Mouse (Mus musculus) intestine, embryonic 14.5 days (tissue): ENCODE results near the gene Pou2f2. TPM values are rescaled to one million over a fixed set of nuclear protein-coding genes. Genes with fewer than 3 reads are reported as not detected.

Source experiments
- ATAC-seq: fragments of 200-750 bp; cut with Nextera tagmentation; replicated peaks from 2 replicates; pipeline ENCODE4 v1.8.0; 2017; ENCODE audit warnings: low read depth, moderate number of reproducible peaks, moderate TSS enrichment, moderate library complexity; ENCODE audit not compliant: low FRiP score, low TSS enrichment
- DNase-seq: peaks from one replicate; pipeline ENCODE4 v3.0.0-alpha.2; 2018; ENCODE audit warnings: low spot score
- H3K27ac ChIP-seq: fragments of 300-500 bp; sonication (generic); 2 replicates; pipeline ENCODE4 v1.5.1; 2014; ENCODE audit warnings: low read depth, mild to moderate bottlenecking, control low read depth
- H3K27me3 ChIP-seq: fragments of 300-500 bp; sonication (generic); replicated peaks from 2 replicates; pipeline ENCODE4 v1.6.1; 2014; ENCODE audit warnings: low read length, control low read depth; ENCODE audit not compliant: control insufficient read depth, insufficient read depth
- H3K36me3 ChIP-seq: fragments of 300-500 bp; sonication (generic); 2 replicates; pipeline ENCODE4 v1.6.1; 2014; ENCODE audit warnings: low read length, control low read depth; ENCODE audit not compliant: control insufficient read depth, insufficient read depth
- H3K4me1 ChIP-seq: fragments of 300-500 bp; sonication (generic); replicated peaks from 2 replicates; pipeline ENCODE4 v1.6.1; 2014; ENCODE audit warnings: low read length, control low read depth, mixed read lengths; ENCODE audit not compliant: control insufficient read depth, insufficient read depth
- H3K4me2 ChIP-seq: fragments of 300-500 bp; sonication (generic); 2 replicates; pipeline ENCODE4 v1.6.1; 2014; ENCODE audit warnings: low read length
- H3K4me3 ChIP-seq: fragments of 300-500 bp; sonication (generic); 2 replicates; pipeline ENCODE4 v1.5.1; 2014; ENCODE audit warnings: low read depth, low read length, control low read depth, mixed read lengths
- H3K9ac ChIP-seq: fragments of 300-500 bp; sonication (generic); 2 replicates; pipeline ENCODE4 v1.6.1; 2014; ENCODE audit warnings: mild to moderate bottlenecking, low read length
- H3K9me3 ChIP-seq: fragments of 300-500 bp; sonication (generic); 2 replicates; pipeline ENCODE4 v1.6.1; 2016; ENCODE audit warnings: low read length, control low read depth; ENCODE audit not compliant: control insufficient read depth
- WGBS: fragments of 180-500 bp; shearing (Covaris S2); extraction: QIAGEN DNeasy Blood & Tissue Kit; methylation state at CpG from one replicate; pipeline ENCODE4 v1.1.7; 2014; 5-methylcytosine and 5-hydroxymethylcytosine counted together
- polyA plus RNA-seq: library from polyadenylated mRNA; unstranded; fragments of >200 nt; fragmentation: Nextera tagmentation; extraction: Ambion mirVana; gene quantifications from 2 replicates; pipeline ENCODE4 v1.2.1, GENCODE M21; 2014

Gene Pou2f2
- polyA plus RNA-seq, 1 experiment from 2014 or later = 2.1 TPM

DNA sequence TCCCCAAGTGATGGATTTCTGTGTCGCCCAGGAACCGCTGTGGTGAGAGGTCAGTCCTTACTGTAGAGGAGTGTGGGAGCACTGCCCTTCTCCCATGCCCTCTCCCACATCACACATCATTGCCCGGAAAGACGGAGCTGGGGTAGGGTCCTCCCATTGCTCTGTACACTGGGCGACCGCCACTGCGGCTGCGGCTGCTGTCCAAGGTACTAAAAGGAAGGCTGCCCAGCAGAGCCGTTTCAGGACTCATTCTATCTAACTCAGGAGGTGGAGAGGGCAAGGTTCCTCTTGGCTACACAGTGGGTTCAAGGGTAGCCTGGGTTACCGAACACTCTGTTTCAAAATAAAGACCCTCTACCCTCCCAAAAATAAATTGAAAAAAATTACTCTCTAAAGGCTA is 33.6 kb downstream of the Pou2f2 start:
- 0 out of 2 replicates have a peak, but pooled peaks cover 9% of the 10 kb centered on the region for H3K27me3 ChIP-seq
- WGBS = 6% methylated on average over 10 of the region's 10 CpGs
- H3K36me3 ChIP-seq = no peaks in the 10 kb centered on the region
- H3K4me3 ChIP-seq = no peak overlapping the region
- no peak overlapping the region for H3K27ac ChIP-seq
- no peak overlapping the region for H3K4me2 ChIP-seq
- H3K9ac ChIP-seq = no peak overlapping the region
- no peaks in the 10 kb centered on the region for H3K9me3 ChIP-seq
- DNase-seq (peak; percentile 77), ATAC-seq (no peak)
- H3K4me1 ChIP-seq = peaks cover 9% of the 10 kb centered on the region

DNA sequence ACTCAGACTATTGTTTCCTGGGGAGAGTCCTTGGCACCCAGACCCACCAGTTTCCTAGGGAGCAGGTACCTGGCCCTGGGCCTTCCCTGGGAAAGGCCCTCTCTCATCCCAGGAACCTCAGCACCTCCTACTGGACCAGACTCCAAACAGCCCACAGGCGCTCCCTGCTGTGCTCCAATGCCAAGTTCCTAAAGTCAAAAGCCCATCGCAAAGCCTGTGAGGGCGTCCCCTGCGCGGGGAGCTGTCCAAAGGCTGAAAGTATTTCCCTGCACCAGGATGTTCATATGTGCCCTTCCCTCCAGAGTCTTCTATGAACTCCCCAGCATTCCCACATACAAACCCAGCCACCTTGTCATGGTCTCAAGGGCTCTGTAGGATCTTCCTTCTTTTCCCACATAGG is 37.8 kb downstream of the Pou2f2 start:
- no peak overlapping the region for H3K27ac ChIP-seq
- peak; percentile 85 for DNase-seq
- no peak overlapping the region for H3K4me2 ChIP-seq
- 0 out of 2 replicates have a peak, but pooled peaks cover 3% of the 10 kb centered on the region for H3K27me3 ChIP-seq
- no peak overlapping the region for H3K9ac ChIP-seq
- H3K36me3 ChIP-seq = no peaks in the 10 kb centered on the region
- ATAC-seq = no peak
- no peaks in the 10 kb centered on the region for H3K9me3 ChIP-seq
- 1% methylated on average over 5 of the region's 5 CpGs for WGBS
- no peaks in the 10 kb centered on the region for H3K4me1 ChIP-seq
- H3K4me3 ChIP-seq = no peak overlapping the region

DNA sequence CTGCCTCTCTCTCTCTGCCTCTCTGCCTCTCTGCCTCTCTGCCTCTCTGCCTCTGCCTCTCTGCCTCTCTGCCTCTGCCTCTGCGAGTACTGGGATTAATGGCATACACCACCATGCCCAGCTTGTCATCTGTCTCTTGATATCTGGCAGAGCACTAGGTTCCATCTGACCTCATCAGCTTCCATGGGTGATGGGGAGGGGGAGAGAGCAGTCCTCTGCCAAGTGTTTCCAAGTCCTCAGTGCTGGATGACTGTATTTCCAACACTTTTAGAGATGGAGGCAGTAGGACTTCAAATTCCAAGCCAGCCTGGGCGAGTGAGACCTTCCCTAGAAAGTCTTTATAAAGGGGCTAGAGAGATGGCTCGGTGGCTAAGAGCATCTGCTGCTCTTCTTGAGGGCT is 42.0 kb downstream of the Pou2f2 start:
- DNase-seq (no peak), ATAC-seq (no peak)
- no peak overlapping the region for H3K9ac ChIP-seq
- WGBS = 37% methylated on average over 3 of the region's 3 CpGs
- H3K4me3 ChIP-seq = no peak overlapping the region
- H3K9me3 ChIP-seq = peaks cover 4% of the 10 kb centered on the region; the same call in 1 of the 2 replicates
- no peaks in the 10 kb centered on the region for H3K4me1 ChIP-seq
- no peaks in the 10 kb centered on the region for H3K36me3 ChIP-seq
- no peak overlapping the region for H3K27ac ChIP-seq
- H3K27me3 ChIP-seq = peaks cover 32% of the 10 kb centered on the region
- H3K4me2 ChIP-seq = no peak overlapping the region

DNA sequence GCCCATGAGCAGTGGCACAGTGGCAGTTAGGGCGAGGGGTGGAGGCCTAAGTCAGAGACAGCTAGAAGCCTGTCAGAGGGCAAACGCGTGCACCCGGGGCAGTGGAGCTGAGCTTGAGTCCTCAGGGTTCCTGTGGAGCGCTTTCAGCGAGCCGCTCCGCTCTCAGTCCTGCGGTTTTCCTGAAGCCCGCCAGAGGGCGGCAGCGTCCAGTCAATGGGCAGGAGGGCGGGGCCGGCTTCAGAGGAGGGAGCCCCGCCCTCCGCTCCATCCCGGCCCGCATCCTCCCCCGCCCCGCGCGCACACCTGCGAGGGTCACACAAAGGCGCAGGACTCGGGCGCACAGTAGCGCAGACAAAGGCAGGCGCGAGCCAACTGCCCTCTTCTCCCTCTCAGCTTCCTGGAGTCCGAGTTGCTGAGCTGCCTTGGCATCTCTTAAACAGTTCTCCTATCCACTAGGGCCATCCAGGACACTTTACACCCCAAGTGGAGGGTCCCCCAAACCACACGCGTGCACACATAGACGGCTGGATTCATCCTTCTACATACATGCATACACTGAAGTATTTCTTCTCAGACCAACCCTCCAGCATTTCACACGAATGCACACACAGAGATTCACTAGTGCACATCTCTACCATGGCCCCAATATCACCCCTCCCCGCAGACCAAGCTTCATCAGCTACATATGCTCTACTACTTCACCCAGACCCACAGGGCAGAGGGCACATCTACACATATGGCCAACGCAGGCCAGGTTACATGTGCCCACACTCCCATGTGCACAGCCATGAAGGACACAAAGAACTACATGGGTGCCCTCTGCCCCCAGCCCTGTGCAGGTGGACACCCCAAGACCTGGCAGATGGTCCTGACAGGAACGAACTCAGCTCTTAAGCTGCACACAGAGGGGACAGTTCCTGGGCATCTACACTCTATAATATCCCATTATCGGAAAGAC is 46.2 kb downstream of the Pou2f2 start:
- WGBS = 9% methylated on average over 37 of the region's 38 CpGs
- peaks cover 53% of the 10 kb centered on the region for H3K27me3 ChIP-seq
- H3K4me2 ChIP-seq = peak overlapping the region; percentile 36
- H3K36me3 ChIP-seq = no peaks in the 10 kb centered on the region
- peaks cover 4% of the 10 kb centered on the region; the same call in 1 of the 2 replicates for H3K9me3 ChIP-seq
- ATAC-seq = peak; percentile 73
- no peak overlapping the region for H3K27ac ChIP-seq
- H3K4me3 ChIP-seq = no peak overlapping the region
- peak; percentile 87 for DNase-seq
- no peaks in the 10 kb centered on the region for H3K4me1 ChIP-seq
- H3K9ac ChIP-seq = no peak overlapping the region

DNA sequence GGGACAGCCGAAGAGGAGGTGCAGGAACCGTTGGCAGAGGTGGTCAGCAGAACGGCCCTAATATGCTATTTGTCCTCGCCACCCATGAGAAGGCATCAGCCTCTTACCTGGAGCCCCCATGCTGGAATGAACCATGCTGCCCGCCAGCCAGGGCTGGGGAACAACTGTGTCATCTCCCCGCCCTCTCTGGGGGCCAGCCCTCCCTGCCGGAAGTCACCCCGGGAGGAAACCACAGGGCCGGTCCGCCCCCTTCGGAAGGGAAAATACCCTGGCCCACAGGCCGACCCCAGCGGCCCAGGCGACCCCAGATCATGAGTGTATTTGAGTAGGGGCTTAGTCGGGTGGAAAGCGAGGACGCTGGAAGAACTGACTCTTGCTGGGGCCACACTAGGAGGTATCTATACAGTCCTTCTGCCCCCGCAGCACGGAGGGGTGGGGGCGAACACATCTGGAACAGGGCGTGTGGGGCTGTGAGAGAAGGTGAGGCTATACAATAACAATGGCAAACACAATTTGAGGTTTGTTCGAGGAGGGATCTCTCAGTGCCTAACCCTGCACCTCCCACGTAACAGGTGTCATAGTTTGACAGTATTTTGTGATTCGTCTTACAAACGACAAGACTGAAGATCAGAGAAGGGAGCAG is 47.1 kb downstream of the Pou2f2 start:
- Histone ChIP-seq H3K4me3 (no peak overlapping the region), H3K36me3 (no peaks in the 10 kb centered on the region), H3K27ac (no peak overlapping the region), H3K27me3 (peaks cover 53% of the 10 kb centered on the region), H3K4me2 (peak overlapping the region; percentile 9), H3K9me3 (peaks cover 4% of the 10 kb centered on the region; the same call in 1 of the 2 replicates), H3K9ac (no peak overlapping the region), H3K4me1 (no peaks in the 10 kb centered on the region)
- ATAC-seq (no peak), DNase-seq (no peak)
- WGBS = 10% methylated on average over 25 of the region's 25 CpGs

DNA sequence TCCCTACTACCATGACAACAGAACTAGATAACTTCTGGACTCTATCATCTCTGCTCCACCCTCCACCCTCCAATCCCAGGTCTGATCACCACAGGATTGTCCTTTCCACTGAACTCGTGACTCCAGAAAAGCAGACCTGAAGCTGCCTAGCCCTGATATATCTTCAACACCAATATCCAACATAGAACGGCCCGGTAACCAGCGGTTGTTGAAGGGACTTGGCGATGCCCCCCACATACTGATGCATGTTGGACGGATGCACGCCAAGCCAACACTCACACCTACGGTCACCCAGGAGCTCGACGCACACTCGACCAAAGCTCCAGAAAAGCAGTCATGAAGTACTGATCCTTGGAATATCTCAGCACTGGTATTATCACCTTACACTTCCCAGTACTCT is 48.3 kb downstream of the Pou2f2 start:
- Histone ChIP-seq H3K9ac (no peak overlapping the region), H3K27ac (no peak overlapping the region), H3K27me3 (peaks cover 53% of the 10 kb centered on the region), H3K4me2 (no peak overlapping the region), H3K9me3 (peaks cover 4% of the 10 kb centered on the region; the same call in 1 of the 2 replicates), H3K36me3 (no peaks in the 10 kb centered on the region), H3K4me3 (no peak overlapping the region), H3K4me1 (no peaks in the 10 kb centered on the region)
- 88% methylated on average over 11 of the region's 11 CpGs for WGBS
- ATAC-seq = no peak
- no peak for DNase-seq

DNA sequence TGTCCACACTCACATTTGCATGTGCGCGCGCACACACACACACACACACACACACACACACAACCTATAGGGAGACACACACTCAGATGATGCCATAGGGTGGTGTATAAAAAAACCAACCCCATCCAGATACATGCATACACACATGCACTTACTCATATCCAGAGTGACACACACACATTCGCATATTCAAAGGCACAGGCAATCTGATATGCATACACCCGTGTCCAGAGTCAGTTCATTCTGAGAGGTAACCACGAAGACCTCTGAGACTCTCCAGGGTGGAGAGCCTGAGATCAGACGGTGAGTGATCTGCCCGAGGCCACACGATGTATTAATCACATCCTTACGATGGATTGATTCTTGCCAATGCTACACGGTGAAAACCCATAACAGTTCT is 49.0 kb downstream of the Pou2f2 start:
- 88% methylated on average over 11 of the region's 11 CpGs for whole genome bisulfite sequencing
- peaks cover 48% of the 10 kb centered on the region for H3K27me3 ChIP-seq

DNA sequence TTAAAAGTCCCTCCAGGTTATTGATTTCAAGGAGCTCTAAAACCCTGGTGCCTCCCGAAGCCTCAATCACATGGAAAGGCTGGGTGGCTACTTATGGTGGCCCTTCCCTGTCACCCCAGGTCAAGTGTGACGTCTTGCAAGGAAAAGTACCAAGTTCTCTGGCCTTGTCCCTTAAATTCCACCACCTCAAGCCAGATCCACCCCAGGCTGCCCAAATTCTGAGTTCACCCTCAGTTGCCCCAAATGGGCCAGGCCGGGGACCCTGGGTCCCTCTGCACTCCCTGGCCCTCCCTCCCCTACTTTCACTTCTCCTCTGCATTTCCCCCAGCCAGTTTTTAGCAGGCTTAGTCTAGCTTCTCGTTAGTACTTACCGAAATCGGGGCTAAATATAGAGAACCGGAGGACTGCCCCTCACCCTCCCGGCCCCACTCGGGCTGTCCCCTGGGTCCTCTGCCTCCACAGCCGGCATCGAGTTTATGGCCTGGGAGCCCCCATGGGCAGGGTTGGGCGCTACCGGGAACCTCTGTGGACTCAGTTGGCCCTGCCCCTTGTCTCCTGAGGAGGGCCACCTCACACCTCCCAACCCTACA is 50.0 kb downstream of the Pou2f2 start:
- Histone ChIP-seq H3K9ac (no peak overlapping the region), H3K4me1 (no peaks in the 10 kb centered on the region), H3K27me3 (peaks cover 40% of the 10 kb centered on the region), H3K36me3 (no peaks in the 10 kb centered on the region), H3K4me3 (no peak overlapping the region), H3K27ac (no peak overlapping the region), H3K4me2 (no peak overlapping the region), H3K9me3 (no peaks in the 10 kb centered on the region)
- DNase-seq (no peak), ATAC-seq (no peak)
- 49% methylated on average over 13 of the region's 13 CpGs for WGBS

More for the DNA sequence above, 49.0 kb downstream of the Pou2f2 start:
- DNase-seq (no peak), ATAC-seq (no peak)
- no peak overlapping the region for H3K27ac ChIP-seq
- H3K9me3 ChIP-seq = peaks cover 3% of the 10 kb centered on the region; the same call in 1 of the 2 replicates
- H3K4me1 ChIP-seq = no peaks in the 10 kb centered on the region
- no peaks in the 10 kb centered on the region for H3K36me3 ChIP-seq
- H3K4me3 ChIP-seq = no peak overlapping the region
- no peak overlapping the region for H3K4me2 ChIP-seq
- H3K9ac ChIP-seq = no peak overlapping the region
